In the genomic region with DNA sequence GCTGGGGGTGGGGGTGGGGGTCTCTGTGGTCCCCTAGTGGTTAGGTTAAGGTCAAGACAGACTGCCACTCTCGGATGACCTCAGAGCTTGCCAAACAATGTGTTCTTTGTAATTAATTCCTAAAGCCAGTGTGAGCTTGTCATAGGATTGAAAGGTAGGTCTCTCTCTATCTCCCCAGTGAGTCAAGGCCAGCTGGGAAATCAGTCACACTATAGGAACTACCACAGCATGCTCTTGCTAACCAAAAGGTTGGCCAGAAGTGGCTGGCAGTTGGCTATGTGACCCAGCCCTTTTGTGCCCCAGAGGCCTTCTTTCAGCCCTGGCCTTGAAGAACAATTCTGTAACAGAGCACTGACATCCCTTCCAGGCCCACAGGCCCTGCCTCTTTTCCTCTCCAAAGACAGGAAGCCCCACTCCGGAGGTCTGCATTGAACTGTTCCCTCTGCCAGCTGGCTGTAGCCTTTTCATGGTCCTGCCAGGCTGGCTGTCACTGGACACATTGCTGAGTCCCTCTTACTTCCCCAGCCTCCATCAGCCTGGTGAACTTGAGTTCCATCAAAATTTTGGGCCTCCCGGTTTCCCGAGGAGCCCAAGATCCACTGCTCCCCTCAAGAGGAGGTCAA, we compare ENCODE assay signal across 14 mouse cellular contexts.
DNase-seq lines count a peak whose midpoint lies in the region; ATAC-seq and TF ChIP-seq lines count a peak whose summit lies in the region.
"Had no signal": no experiment of that assay in that cellular context is flagged by ENCODE, and none has a peak within 500 bp of the region (broad histone marks: within the 10 kb centered on the region; RNA-seq: fewer than 3 reads in every experiment).

No protein-coding gene starts in this region.

- H3K9me3 ChIP-seq in forebrain, embryonic 10.5 days = no peaks in the 10 kb centered on the region
- H3K9me3 ChIP-seq in forebrain, postnatal 0 days (ENCODE audit: low read length) = no peaks in the 10 kb centered on the region
- H3K9me3 ChIP-seq in midbrain, embryonic 13.5 days = no peaks in the 10 kb centered on the region
- no peaks in the 10 kb centered on the region for H3K9me3 ChIP-seq in midbrain, embryonic 14.5 days (ENCODE audit: control insufficient read depth, low read length)
- H3K9me3 ChIP-seq in hindbrain, embryonic 14.5 days (ENCODE audit: control insufficient read depth, low read length) = no peaks in the 10 kb centered on the region
- H3K9me3 ChIP-seq: heart, embryonic 12.5 days; limb, embryonic 12.5 days; megakaryocyte, embryonic 14.5 days had no signal

- H3K4me1 ChIP-seq in forebrain, embryonic 10.5 days = peaks cover 47% of the 10 kb centered on the region
- H3K4me1 ChIP-seq in forebrain, postnatal 0 days (ENCODE audit: insufficient read depth) = peaks cover 7% of the 10 kb centered on the region; the same call in 1 of the 2 replicates
- peaks cover 50% of the 10 kb centered on the region for H3K4me1 ChIP-seq in midbrain, embryonic 13.5 days (replicated peaks)
- H3K4me1 ChIP-seq in midbrain, embryonic 14.5 days (ENCODE audit: control insufficient read depth, insufficient read depth, low read length) = peaks cover 29% of the 10 kb centered on the region
- peaks cover 22% of the 10 kb centered on the region for H3K4me1 ChIP-seq in hindbrain, embryonic 14.5 days (replicated peaks; ENCODE audit: control insufficient read depth, insufficient read depth, low read length)

- H3K9ac ChIP-seq in forebrain, postnatal 0 days = no peak overlapping the region
- H3K9ac ChIP-seq in midbrain, embryonic 13.5 days (replicated peaks) = no peak overlapping the region
- no peak overlapping the region for H3K9ac ChIP-seq in midbrain, embryonic 14.5 days (replicated peaks; ENCODE audit: low read length)
- no peak overlapping the region for H3K9ac ChIP-seq in hindbrain, embryonic 14.5 days
- H3K9ac ChIP-seq: heart, embryonic 12.5 days; limb, embryonic 12.5 days; liver, postnatal 0 days had no signal

- no peak overlapping the region for H3K4me3 ChIP-seq in forebrain, embryonic 10.5 days
- H3K4me3 ChIP-seq in forebrain, postnatal 0 days (ENCODE audit: low read depth, low read length) = no peak overlapping the region
- no peak overlapping the region for H3K4me3 ChIP-seq in midbrain, embryonic 13.5 days (replicated peaks)
- no peak overlapping the region for H3K4me3 ChIP-seq in midbrain, embryonic 14.5 days (replicated peaks; ENCODE audit: low read depth, low read length)
- H3K4me3 ChIP-seq in hindbrain, embryonic 14.5 days (replicated peaks; ENCODE audit: low read length) = no peak overlapping the region
- H3K4me3 ChIP-seq: erythroblast, embryonic 14.5 days; heart, embryonic 12.5 days; limb, embryonic 12.5 days; megakaryocyte, embryonic 14.5 days had no signal

- no peaks in the 10 kb centered on the region for H3K27me3 ChIP-seq in forebrain, embryonic 10.5 days (ENCODE audit: poor library complexity, severe bottlenecking)
- no peaks in the 10 kb centered on the region for H3K27me3 ChIP-seq in forebrain, postnatal 0 days (ENCODE audit: insufficient read depth, low read length)
- H3K27me3 ChIP-seq in midbrain, embryonic 13.5 days = no peaks in the 10 kb centered on the region
- no peaks in the 10 kb centered on the region for H3K27me3 ChIP-seq in midbrain, embryonic 14.5 days (ENCODE audit: control insufficient read depth, insufficient read depth, low read length)
- H3K27me3 ChIP-seq in hindbrain, embryonic 14.5 days (ENCODE audit: control insufficient read depth, insufficient read depth, low read length) = no peaks in the 10 kb centered on the region
- H3K27me3 ChIP-seq: heart, embryonic 12.5 days; limb, embryonic 12.5 days; megakaryocyte, embryonic 14.5 days had no signal

- H3K27ac ChIP-seq in forebrain, embryonic 10.5 days = peak overlapping the region; percentile 49; the same call in 1 of the 2 replicates
- H3K27ac ChIP-seq in forebrain, postnatal 0 days (ENCODE audit: low read depth, low read length) = no peak overlapping the region
- H3K27ac ChIP-seq in midbrain, embryonic 13.5 days = 0 out of 2 replicates have a peak overlapping the region, but pooled peaks have one; percentile 4
- no peak overlapping the region for H3K27ac ChIP-seq in midbrain, embryonic 14.5 days (replicated peaks; ENCODE audit: low read depth, low read length)
- peak overlapping the region; percentile 29; the same call in 1 of the 2 replicates for H3K27ac ChIP-seq in hindbrain, embryonic 14.5 days
- H3K27ac ChIP-seq: limb, embryonic 12.5 days had no signal

- no peak for TF ChIP-seq CTCF in forebrain, postnatal 0 days (IDR thresholded peaks at IDR 0.05; ENCODE audit: low read depth)

- ATAC-seq in forebrain, postnatal 0 days = no peak
- ATAC-seq in midbrain, embryonic 13.5 days = no peak
- ATAC-seq in midbrain, embryonic 14.5 days (ENCODE audit: low FRiP score, low TSS enrichment) = no peak
- ATAC-seq in hindbrain, embryonic 14.5 days (ENCODE audit: low FRiP score) = no peak
- ATAC-seq: liver, postnatal 0 days had no signal

- DNase-seq in forebrain, embryonic 10.5 days (ENCODE audit: extremely low spot score, low spot score) = no peak
- no peak for DNase-seq in forebrain, postnatal 0 days
- peak; percentile 49 for DNase-seq in kidney, postnatal 10 days
- no peak for DNase-seq in kidney, adult 18-20 months
- no peak for DNase-seq in midbrain, embryonic 14.5 days
- no peak for DNase-seq in hindbrain, embryonic 14.5 days (ENCODE audit: low spot score)
- DNase-seq in frontal cortex, postnatal 10 days (ENCODE audit: low spot score in 2 of 2) = no peak
- DNase-seq: cerebellum, postnatal 36 days; liver, postnatal 0 days had no signal

- no peak overlapping the region for H3K4me2 ChIP-seq in forebrain, postnatal 0 days (ENCODE audit: low read depth)
- H3K4me2 ChIP-seq in midbrain, embryonic 13.5 days (replicated peaks) = no peak overlapping the region
- H3K4me2 ChIP-seq in midbrain, embryonic 14.5 days (ENCODE audit: low read length) = no peak overlapping the region
- no peak overlapping the region for H3K4me2 ChIP-seq in hindbrain, embryonic 14.5 days (replicated peaks)
- H3K4me2 ChIP-seq: heart, embryonic 12.5 days; limb, embryonic 12.5 days had no signal

- peaks cover 5% of the 10 kb centered on the region; the same call in 1 of the 2 replicates for H3K36me3 ChIP-seq in forebrain, embryonic 10.5 days (replicated peaks)
- peaks cover 8% of the 10 kb centered on the region for H3K36me3 ChIP-seq in forebrain, postnatal 0 days (ENCODE audit: insufficient read depth)
- peaks cover 15% of the 10 kb centered on the region for H3K36me3 ChIP-seq in midbrain, embryonic 13.5 days
- peaks cover 6% of the 10 kb centered on the region; the same call in 1 of the 2 replicates for H3K36me3 ChIP-seq in midbrain, embryonic 14.5 days (ENCODE audit: control insufficient read depth, insufficient read depth, low read length)
- peaks cover 4% of the 10 kb centered on the region; the same call in 1 of the 2 replicates for H3K36me3 ChIP-seq in hindbrain, embryonic 14.5 days (replicated peaks; ENCODE audit: control insufficient read depth, insufficient read depth)

- WGBS in forebrain, embryonic 10.5 days = 76% methylated on average over 4 of the region's 4 CpGs
- 71% methylated on average over 4 of the region's 4 CpGs for WGBS in forebrain, postnatal 0 days
- WGBS in midbrain, embryonic 13.5 days = 63% methylated on average over 4 of the region's 4 CpGs
- WGBS in midbrain, embryonic 14.5 days = 57% methylated on average over 4 of the region's 4 CpGs
- WGBS in hindbrain, embryonic 14.5 days = 44% methylated on average over 4 of the region's 4 CpGs

Comparison
In these comparisons a context has a peak if more than half of its experiments do, and no peak if none do; other contexts are left out.
1. H3K27ac ChIP-seq: peak in forebrain, embryonic 10.5 days (single experiment), midbrain, embryonic 13.5 days (single experiment) and hindbrain, embryonic 14.5 days (single experiment); none in forebrain, postnatal 0 days (single experiment) and midbrain, embryonic 14.5 days (single experiment).